In the genomic region with DNA sequence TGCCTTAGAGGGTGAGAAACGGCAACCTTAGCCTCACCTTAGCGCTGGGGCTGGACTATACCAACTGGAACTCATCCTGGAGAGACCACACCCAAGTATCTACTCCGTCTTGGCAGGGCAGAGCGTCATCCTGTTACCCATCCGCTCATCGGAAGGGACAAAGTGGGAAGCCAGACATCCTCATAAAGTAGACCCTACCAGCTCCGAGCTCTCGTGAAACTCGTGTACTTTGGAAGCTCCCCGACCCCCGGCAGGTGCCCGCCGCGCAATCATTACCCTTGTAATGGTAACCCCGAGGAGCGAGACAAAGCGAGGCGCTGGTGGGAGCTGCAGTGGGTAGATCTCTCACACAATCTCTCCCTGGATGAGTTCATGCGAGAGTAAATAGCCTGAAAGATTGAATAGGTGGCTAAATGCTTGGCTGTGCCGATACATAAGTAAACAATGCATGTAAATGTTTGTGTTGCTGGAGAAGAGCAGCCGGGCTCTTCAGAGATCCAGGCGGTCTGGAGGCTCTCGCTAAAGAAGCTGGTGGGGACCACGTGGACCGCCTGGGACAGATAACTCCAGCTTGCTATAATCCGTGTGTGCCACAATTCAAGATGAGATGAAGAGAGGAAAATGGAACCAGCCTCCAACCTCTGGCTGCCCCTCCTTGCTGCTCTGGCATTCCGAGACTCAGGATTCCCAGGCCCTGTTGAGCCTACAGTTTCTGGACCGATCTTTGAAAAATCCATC, we compare ENCODE assay signal across 8 mouse cellular contexts. TPM values are rescaled to one million over a fixed set of nuclear protein-coding genes. Genes with fewer than 3 reads are reported as not detected.
DNase-seq lines count a peak whose midpoint lies in the region; ATAC-seq lines count a peak whose summit lies in the region.
"Had no signal": no experiment of that assay in that cellular context is flagged by ENCODE, and none has a peak within 500 bp of the region (broad histone marks: within the 10 kb centered on the region; RNA-seq: fewer than 3 reads in every experiment).

No protein-coding gene starts in this region.

- H3K27me3 ChIP-seq in liver, embryonic 11.5 days (replicated peaks; ENCODE audit: control insufficient read depth, insufficient read depth, low read length) = peaks cover 68% of the 10 kb centered on the region
- H3K27me3 ChIP-seq in embryonic facial prominence, embryonic 15.5 days = peaks cover 64% of the 10 kb centered on the region
- H3K27me3 ChIP-seq in stomach, embryonic 14.5 days (ENCODE audit: control insufficient read depth, insufficient read depth, low read length) = peaks cover 29% of the 10 kb centered on the region

- intact Hi-C loops in left cerebral cortex, postnatal 4 days (cut with DNase I) = loop anchor here (10.0 kb wide), 2 partner anchors 191 to 241 kb away; no protein-coding TSS in a partner anchor

- no peak overlapping the region for H3K9ac ChIP-seq in liver, embryonic 11.5 days (ENCODE audit: low read depth, low read length)
- H3K9ac ChIP-seq in embryonic facial prominence, embryonic 15.5 days = no peak overlapping the region
- H3K9ac ChIP-seq in stomach, embryonic 14.5 days (replicated peaks; ENCODE audit: low read depth, low read length) = no peak overlapping the region

- no peak overlapping the region for H3K27ac ChIP-seq in liver, embryonic 11.5 days (ENCODE audit: low read depth, low read length)
- H3K27ac ChIP-seq in embryonic facial prominence, embryonic 15.5 days (replicated peaks) = no peak overlapping the region
- no peak overlapping the region for H3K27ac ChIP-seq in stomach, embryonic 14.5 days (ENCODE audit: low read length)

- WGBS in liver, embryonic 11.5 days = 7% methylated on average over 28 of the region's 28 CpGs
- WGBS in embryonic facial prominence, embryonic 15.5 days = 2% methylated on average over 28 of the region's 28 CpGs
- 4% methylated on average over 28 of the region's 28 CpGs for WGBS in stomach, embryonic 14.5 days

- peak overlapping the region; percentile 67 for H3K4me2 ChIP-seq in liver, embryonic 11.5 days
- peak overlapping the region; percentile 85 for H3K4me2 ChIP-seq in embryonic facial prominence, embryonic 15.5 days (replicated peaks)
- peak overlapping the region; percentile 74 for H3K4me2 ChIP-seq in stomach, embryonic 14.5 days (replicated peaks; ENCODE audit: low read depth, low read length)

- H3K9me3 ChIP-seq in liver, embryonic 11.5 days (ENCODE audit: control insufficient read depth, low read length) = no peaks in the 10 kb centered on the region
- no peaks in the 10 kb centered on the region for H3K9me3 ChIP-seq in embryonic facial prominence, embryonic 15.5 days (replicated peaks)
- no peaks in the 10 kb centered on the region for H3K9me3 ChIP-seq in stomach, embryonic 14.5 days (ENCODE audit: control insufficient read depth, low read depth, low read length)

- no peaks in the 10 kb centered on the region for H3K36me3 ChIP-seq in liver, embryonic 11.5 days (ENCODE audit: control insufficient read depth, insufficient read depth, low read length)
- H3K36me3 ChIP-seq in embryonic facial prominence, embryonic 15.5 days = no peaks in the 10 kb centered on the region
- no peaks in the 10 kb centered on the region for H3K36me3 ChIP-seq in stomach, embryonic 14.5 days (ENCODE audit: control insufficient read depth, insufficient read depth, low read length)

- H3K4me3 ChIP-seq in liver, embryonic 11.5 days (ENCODE audit: low read depth, low read length) = no peak overlapping the region
- peak overlapping the region; percentile 47 for H3K4me3 ChIP-seq in embryonic facial prominence, embryonic 15.5 days (replicated peaks)
- peak overlapping the region; percentile 43 for H3K4me3 ChIP-seq in stomach, embryonic 14.5 days (ENCODE audit: low read depth, low read length)

- peaks cover 7% of the 10 kb centered on the region; the same call in 1 of the 2 replicates for H3K4me1 ChIP-seq in liver, embryonic 11.5 days (replicated peaks; ENCODE audit: control insufficient read depth, insufficient read depth, low read length)
- H3K4me1 ChIP-seq in embryonic facial prominence, embryonic 15.5 days = peaks cover 30% of the 10 kb centered on the region
- 0 out of 2 replicates have a peak, but pooled peaks cover 5% of the 10 kb centered on the region for H3K4me1 ChIP-seq in stomach, embryonic 14.5 days (ENCODE audit: control insufficient read depth, insufficient read depth, low read length)

- peak; percentile 34 for DNase-seq in liver, embryonic 11.5 days (ENCODE audit: low spot score)
- no peak for DNase-seq in liver
- DNase-seq in left cerebral cortex, postnatal 4 days = peak; percentile 4
- no peak for DNase-seq in lung, postnatal 4 days
- DNase-seq in B cell, adult 2 months = no peak

- ATAC-seq in liver, embryonic 11.5 days (replicated peaks; ENCODE audit: low FRiP score) = no peak
- no peak for ATAC-seq in embryonic facial prominence, embryonic 15.5 days (ENCODE audit: insufficient number of reproducible peaks, low FRiP score, low TSS enrichment, low read depth)
- ATAC-seq in stomach, embryonic 14.5 days (ENCODE audit: insufficient number of reproducible peaks, insufficient read depth, low FRiP score, low read depth) = no peak

RNA-seq across cellular contexts. Expression of gene Sv2c, which starts 1.2 kb away (rescaled TPM):
- polyA plus RNA-seq in liver, embryonic 11.5 days (2014; fragmentation: Nextera tagmentation; extraction: Ambion mirVana) = 0.09 and 0.23 TPM in 2 replicates
- 2.0 and 2.6 TPM in 2 replicates for polyA plus RNA-seq in embryonic facial prominence, embryonic 15.5 days (2015; fragmentation: Nextera tagmentation; extraction: Ambion mirVana)
- total RNA-seq in left cerebral cortex, postnatal 4 days (2021) = 10 to 100 TPM; 13.2 to 18.5 TPM
- polyA plus RNA-seq in stomach, embryonic 14.5 days (2014; fragmentation: Nextera tagmentation; extraction: Ambion mirVana) = 2.7 and 4.0 TPM in 2 replicates

RNA-seq across cellular contexts. Expression of gene Gm17190, which starts 51.7 kb away (rescaled TPM):
- polyA plus RNA-seq in liver, embryonic 11.5 days (2014; fragmentation: Nextera tagmentation; extraction: Ambion mirVana) = not detected in 2 replicates
- 0.27 TPM in 1 of 2 replicates, not detected in the other for polyA plus RNA-seq in embryonic facial prominence, embryonic 15.5 days (2015; fragmentation: Nextera tagmentation; extraction: Ambion mirVana)
- not detected for total RNA-seq in left cerebral cortex, postnatal 4 days (2021)
- polyA plus RNA-seq in stomach, embryonic 14.5 days (2014; fragmentation: Nextera tagmentation; extraction: Ambion mirVana) = not detected in 2 replicates
- total RNA-seq: liver, adult 2 months had no signal
- polyA plus RNA-seq: liver, adult 2 months had no signal

RNA-seq across cellular contexts. Expression of gene Gm20075, which starts 52.4 kb away (rescaled TPM):
- 14.8 and 17.4 TPM in 2 replicates for polyA plus RNA-seq in liver, embryonic 11.5 days (2014; fragmentation: Nextera tagmentation; extraction: Ambion mirVana)
- 18.0 and 24.5 TPM in 2 replicates for polyA plus RNA-seq in embryonic facial prominence, embryonic 15.5 days (2015; fragmentation: Nextera tagmentation; extraction: Ambion mirVana)
- total RNA-seq in left cerebral cortex, postnatal 4 days (2021) = 10 to 100 TPM; 30.0 to 31.7 TPM
- 20.6 and 20.8 TPM in 2 replicates for polyA plus RNA-seq in stomach, embryonic 14.5 days (2014; fragmentation: Nextera tagmentation; extraction: Ambion mirVana)
- polyA plus RNA-seq: liver, adult 2 months had no signal

Comparison
In these comparisons a context has a peak if more than half of its experiments do, and no peak if none do; other contexts are left out.
1. DNase-seq: peak in liver, embryonic 11.5 days (single experiment) and left cerebral cortex, postnatal 4 days (single experiment); none in liver (single experiment), lung, postnatal 4 days (0 of 2) and B cell, adult 2 months (0 of 2).
2. Peak in every context shown above with its lines, with median percentiles within 50 percentile points of each other: H3K4me2 ChIP-seq.